Mouse (Mus musculus) stomach, postnatal 0 days (tissue): ENCODE data around the gene Gm39566. TPM values are rescaled to one million over a fixed set of nuclear protein-coding genes. Genes with fewer than 3 reads are reported as not detected.

Experiments
- ATAC-seq: fragments of 200-750 bp; cut with Nextera tagmentation; 2 replicates; pipeline ENCODE4 v1.8.0; 2017; ENCODE audit not compliant: low FRiP score, low TSS enrichment
- DNase-seq: peaks from one replicate; pipeline ENCODE4 v3.0.0-alpha.2; 2016; ENCODE audit warnings: low spot score
- H3K27ac ChIP-seq: fragments of 300-500 bp; sonication (generic); replicated peaks from 2 replicates; pipeline ENCODE4 v1.5.1; 2014; ENCODE audit warnings: mild to moderate bottlenecking, control low read depth
- H3K27me3 ChIP-seq: fragments of 300-500 bp; sonication (generic); 2 replicates; pipeline ENCODE4 v1.6.1; 2014; ENCODE audit warnings: low read length; ENCODE audit not compliant: control insufficient read depth, insufficient read depth
- H3K36me3 ChIP-seq: fragments of 300-500 bp; sonication (generic); 2 replicates; pipeline ENCODE4 v1.6.1; 2014; ENCODE audit warnings: low read length, mixed read lengths; ENCODE audit not compliant: control insufficient read depth, insufficient read depth
- H3K4me1 ChIP-seq: fragments of 300-500 bp; sonication (generic); replicated peaks from 2 replicates; pipeline ENCODE4 v1.6.1; 2014; ENCODE audit warnings: antibody characterized with exemption; ENCODE audit not compliant: control insufficient read depth, insufficient read depth
- H3K4me2 ChIP-seq: fragments of 300-500 bp; sonication (generic); replicated peaks from 2 replicates; pipeline ENCODE4 v1.6.1; 2014; ENCODE audit warnings: low read depth, mild to moderate bottlenecking, control low read depth, moderate library complexity
- H3K4me3 ChIP-seq: fragments of 300-500 bp; sonication (generic); 2 replicates; pipeline ENCODE4 v1.5.1; 2014; ENCODE audit warnings: low read depth, low read length, control low read depth
- H3K9ac ChIP-seq: fragments of 300-500 bp; sonication (generic); 2 replicates; pipeline ENCODE4 v1.6.1; 2014; ENCODE audit warnings: mild to moderate bottlenecking, low read length, control low read depth, mixed read lengths
- H3K9me3 ChIP-seq: fragments of 300-500 bp; sonication (generic); 2 replicates; pipeline ENCODE4 v1.6.1; 2016; ENCODE audit warnings: low read length; ENCODE audit not compliant: control insufficient read depth
- CTCF ChIP-seq: IDR thresholded peaks from 2 replicates; pipeline ENCODE4 v1.5.1; 2016; ENCODE audit warnings: antibody characterized with exemption, low read depth, mild to moderate bottlenecking, moderate library complexity
- EP300 ChIP-seq: optimal IDR thresholded peaks from 2 replicates; pipeline ENCODE3; 2016; ENCODE audit warnings: antibody characterized with exemption
- WGBS: fragments of 180-500 bp; shearing (Covaris S2); extraction: QIAGEN DNeasy Blood & Tissue Kit; methylation state at CpG from one replicate; pipeline ENCODE4 v1.1.7; 2014; 5-methylcytosine and 5-hydroxymethylcytosine counted together
- polyA plus RNA-seq: library from polyadenylated mRNA; unstranded; fragments of >200 nt; fragmentation: Nextera tagmentation; extraction: Ambion mirVana; gene quantifications from 2 replicates; pipeline ENCODE4 v1.2.1, GENCODE M21; 2015

Gene Gm39566
- polyA plus RNA-seq, 1 experiment from 2014 or later = not detected

DNA sequence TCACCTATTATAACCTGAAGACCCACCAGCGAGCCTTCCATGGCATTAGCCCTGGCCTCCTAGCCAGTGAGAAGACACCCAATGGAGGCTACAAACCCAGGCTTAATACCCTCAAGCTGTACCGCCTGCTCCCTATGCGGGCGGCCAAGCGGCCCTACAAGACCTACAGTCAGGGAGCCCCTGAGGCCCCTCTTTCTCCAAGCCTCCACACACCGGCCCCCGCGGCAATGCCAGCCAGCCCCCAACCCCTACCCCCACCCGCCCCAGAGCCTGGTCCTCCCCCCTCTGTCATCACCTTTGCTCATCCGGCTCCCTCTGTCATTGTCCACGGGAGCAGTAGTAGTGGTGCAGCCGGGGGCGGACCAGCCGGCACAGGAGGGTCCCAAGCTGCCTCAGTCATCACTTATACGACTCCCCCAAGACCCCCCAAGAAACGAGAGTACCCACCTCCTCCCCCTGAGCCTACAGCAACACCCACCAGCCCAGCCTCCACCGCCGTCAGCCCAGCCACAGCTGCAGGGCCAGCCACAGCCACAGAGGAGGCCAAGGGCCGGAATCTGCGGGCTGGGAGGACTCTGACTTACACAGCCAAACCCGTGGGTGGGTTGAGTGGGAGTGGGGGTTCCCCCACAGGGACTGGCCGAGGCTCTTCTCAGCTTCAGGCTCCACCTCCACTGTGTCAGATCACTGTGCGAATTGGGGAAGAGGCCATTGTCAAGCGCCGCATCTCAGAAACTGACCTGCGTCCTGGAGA is 37.4 kb downstream of the Gm39566 start:
- TF ChIP-seq EP300 = no peak
- TF ChIP-seq CTCF = no peak
- no peaks in the 10 kb centered on the region for H3K9me3 ChIP-seq
- H3K4me3 ChIP-seq = no peak overlapping the region
- no peaks in the 10 kb centered on the region for H3K4me1 ChIP-seq
- DNase-seq = no peak
- H3K4me2 ChIP-seq = no peak overlapping the region
- ATAC-seq = no peak
- WGBS = 73% methylated on average over 26 of the region's 26 CpGs
- H3K9ac ChIP-seq = no peak overlapping the region; the same call in 1 of the 2 replicates
- no peak overlapping the region for H3K27ac ChIP-seq
- H3K27me3 ChIP-seq = no peaks in the 10 kb centered on the region
- no peaks in the 10 kb centered on the region; the same call in 1 of the 2 replicates for H3K36me3 ChIP-seq

DNA sequence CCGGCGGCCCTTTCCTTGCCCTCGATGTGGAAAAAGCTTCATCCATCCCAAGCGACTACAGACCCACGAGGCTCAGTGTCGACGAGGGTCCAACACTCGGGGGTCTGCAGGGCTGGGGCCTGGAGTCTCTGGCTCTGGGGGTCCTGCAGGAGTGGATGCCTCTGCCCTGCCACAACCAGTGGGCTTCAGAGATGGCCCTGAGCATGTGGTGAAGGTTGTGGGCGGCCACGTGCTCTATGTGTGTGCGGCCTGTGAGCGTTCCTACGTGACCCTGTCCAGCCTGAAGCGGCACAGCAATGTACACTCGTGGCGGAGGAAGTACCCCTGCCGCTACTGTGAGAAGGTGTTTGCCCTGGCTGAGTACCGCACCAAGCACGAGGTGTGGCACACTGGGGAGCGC is 38.6 kb downstream of the Gm39566 start:
- H3K27me3 ChIP-seq = no peaks in the 10 kb centered on the region
- no peaks in the 10 kb centered on the region; the same call in 1 of the 2 replicates for H3K36me3 ChIP-seq
- no peak overlapping the region for H3K4me3 ChIP-seq
- no peak for DNase-seq
- WGBS = 78% methylated on average over 20 of the region's 20 CpGs
- no peak overlapping the region for H3K27ac ChIP-seq
- no peaks in the 10 kb centered on the region for H3K9me3 ChIP-seq
- no peaks in the 10 kb centered on the region for H3K4me1 ChIP-seq
- ATAC-seq = no peak
- TF ChIP-seq EP300 (no peak), CTCF (no peak)
- no peak overlapping the region for H3K4me2 ChIP-seq
- no peak overlapping the region for H3K9ac ChIP-seq

DNA sequence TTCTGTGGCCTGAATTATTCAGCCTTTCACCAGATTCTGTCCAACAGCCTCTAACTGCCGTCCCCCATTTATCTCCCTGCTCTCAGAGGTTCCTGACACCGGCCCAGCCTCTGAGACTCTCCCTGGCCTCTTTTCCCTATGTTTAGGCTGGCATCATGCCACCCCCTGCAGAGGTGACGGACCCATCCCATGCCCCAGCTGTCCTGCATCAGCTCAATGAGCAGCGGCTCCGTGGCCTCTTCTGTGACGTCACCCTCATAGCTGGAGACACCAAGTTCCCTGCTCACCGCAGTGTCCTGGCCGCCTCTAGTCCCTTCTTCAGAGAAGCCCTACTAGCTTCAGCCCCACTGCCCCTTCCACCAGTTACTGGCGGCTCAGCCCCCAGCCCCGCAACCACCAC is 39.4 kb downstream of the Gm39566 start:
- Histone ChIP-seq H3K9me3 (no peaks in the 10 kb centered on the region), H3K36me3 (no peaks in the 10 kb centered on the region; the same call in 1 of the 2 replicates), H3K27me3 (no peaks in the 10 kb centered on the region), H3K4me2 (no peak overlapping the region), H3K4me3 (no peak overlapping the region), H3K9ac (no peak overlapping the region), H3K4me1 (no peaks in the 10 kb centered on the region), H3K27ac (no peak overlapping the region)
- DNase-seq (no peak), ATAC-seq (0 out of 2 replicates have a peak, but pooled peaks have one; percentile 30)
- 68% methylated on average over 10 of the region's 10 CpGs for WGBS
- TF ChIP-seq EP300 = no peak
- TF ChIP-seq CTCF = no peak

DNA sequence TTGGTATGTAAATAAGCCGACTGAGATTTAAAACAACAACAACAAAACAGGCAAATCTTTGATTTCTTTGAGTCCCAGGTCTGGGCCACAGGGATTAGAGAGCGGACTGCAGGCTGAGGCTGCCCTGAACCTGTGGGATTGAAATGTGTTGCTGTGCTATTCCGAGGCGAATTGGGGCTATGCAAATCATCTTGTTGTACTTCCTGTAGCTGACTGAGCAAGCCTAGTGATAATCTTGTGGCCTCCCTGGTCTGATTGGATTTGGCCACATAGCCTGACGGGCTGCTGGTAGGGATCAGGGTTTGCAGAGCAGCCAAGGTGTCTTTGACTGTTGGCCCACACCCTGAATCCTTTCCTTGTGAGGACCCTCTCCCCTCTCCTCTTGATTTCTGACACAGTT is 40.1 kb downstream of the Gm39566 start:
- WGBS = 62% methylated on average over 5 of the region's 5 CpGs
- TF ChIP-seq CTCF (no peak), EP300 (no peak)
- Histone ChIP-seq H3K4me1 (no peaks in the 10 kb centered on the region), H3K4me3 (no peak overlapping the region), H3K4me2 (no peak overlapping the region), H3K9ac (no peak overlapping the region), H3K27ac (no peak overlapping the region), H3K9me3 (no peaks in the 10 kb centered on the region), H3K36me3 (no peaks in the 10 kb centered on the region; the same call in 1 of the 2 replicates), H3K27me3 (no peaks in the 10 kb centered on the region)
- ATAC-seq = no peak
- DNase-seq = no peak

DNA sequence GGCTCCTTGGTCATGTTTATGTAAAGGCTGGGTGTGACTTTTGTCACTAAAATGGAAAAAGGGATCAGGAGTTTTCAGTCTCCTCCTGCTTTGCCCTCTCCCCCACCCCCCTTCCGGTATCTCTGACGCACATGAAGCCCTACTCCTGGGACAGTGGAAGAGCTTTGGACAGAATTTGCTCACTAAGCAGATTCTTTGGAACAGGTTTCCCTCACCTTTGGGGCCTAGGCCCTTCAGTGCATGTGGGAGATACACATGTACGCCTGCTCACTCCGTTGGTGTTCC is 47.5 kb downstream of the Gm39566 start:
- Histone ChIP-seq H3K4me3 (peak overlapping the region; percentile 93; the same call in 1 of the 2 replicates), H3K27ac (peak overlapping the region; percentile 95), H3K4me2 (peak overlapping the region; percentile 78), H3K9ac (peak overlapping the region; percentile 95; the same call in 1 of the 2 replicates), H3K9me3 (no peaks in the 10 kb centered on the region), H3K27me3 (no peaks in the 10 kb centered on the region), H3K36me3 (no peaks in the 10 kb centered on the region), H3K4me1 (peaks cover 4% of the 10 kb centered on the region)
- ATAC-seq (no peak), DNase-seq (no peak)
- WGBS = 43% methylated on average over 4 of the region's 4 CpGs
- TF ChIP-seq CTCF (no peak), EP300 (no peak)

DNA sequence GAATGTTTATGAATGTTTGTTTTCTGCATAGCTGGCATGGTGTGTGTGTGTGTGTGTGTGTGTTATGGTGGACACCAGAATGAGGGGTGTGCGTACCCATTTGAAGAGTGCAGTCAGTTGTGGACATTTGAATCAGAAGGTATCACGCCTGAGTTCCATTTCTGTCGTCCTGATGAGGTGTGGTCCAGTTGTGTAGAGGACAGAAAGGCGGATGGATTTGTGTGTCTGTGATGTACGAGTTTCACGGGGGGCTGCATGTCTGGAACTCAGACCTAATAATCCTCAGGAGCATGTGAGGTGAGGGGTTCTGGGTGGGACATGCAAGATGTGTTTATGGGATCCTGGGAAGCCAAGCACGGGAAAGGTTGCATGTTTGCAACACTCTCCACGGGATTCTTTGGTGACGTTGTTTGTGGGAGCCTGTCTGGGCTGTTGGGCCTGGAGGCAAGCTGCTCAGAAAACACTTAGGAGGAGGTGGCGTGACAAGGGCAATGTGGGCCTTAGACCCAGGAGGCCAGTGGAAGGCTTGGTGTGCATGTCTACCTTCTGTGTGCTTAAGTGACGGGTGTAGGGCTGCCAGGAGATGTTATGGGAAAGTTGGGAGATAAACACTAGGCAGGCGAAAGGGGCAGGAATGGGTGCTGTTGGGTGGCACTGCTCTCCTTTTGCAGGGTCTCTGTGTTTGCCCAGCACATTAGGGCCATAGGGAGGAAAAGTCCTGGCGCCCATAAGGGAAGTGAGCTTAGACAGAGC is 48.0 kb downstream of the Gm39566 start:
- DNase-seq = no peak
- no peaks in the 10 kb centered on the region for H3K9me3 ChIP-seq
- H3K36me3 ChIP-seq = no peaks in the 10 kb centered on the region
- 41% methylated on average over 13 of the region's 13 CpGs for WGBS
- 0 out of 2 replicates have a peak, but pooled peaks have one; percentile 21 for ATAC-seq
- H3K9ac ChIP-seq = peak overlapping the region; percentile 95
- H3K4me1 ChIP-seq = peaks cover 4% of the 10 kb centered on the region
- peak overlapping the region; percentile 95 for H3K27ac ChIP-seq
- H3K27me3 ChIP-seq = no peaks in the 10 kb centered on the region
- peak overlapping the region; percentile 93 for H3K4me3 ChIP-seq
- peak overlapping the region; percentile 78 for H3K4me2 ChIP-seq
- TF ChIP-seq EP300 (no peak), CTCF (no peak)
